Mouse (Mus musculus) midbrain, embryonic 15.5 days (tissue): Measurements from ENCODE around the gene Efhd2. TPM values are rescaled to one million over a fixed set of nuclear protein-coding genes. Genes with fewer than 3 reads are reported as not detected.

Experiments
- ATAC-seq: fragments of 200-750 bp; cut with Nextera tagmentation; replicated peaks from 2 replicates; pipeline ENCODE4 v1.8.0; 2017; ENCODE audit warnings: moderate TSS enrichment
- H3K27ac ChIP-seq: fragments of 300-500 bp; sonication (generic); 2 replicates; pipeline ENCODE4 v1.5.1; 2015; ENCODE audit warnings: mild to moderate bottlenecking, inconsistent platforms
- H3K27me3 ChIP-seq: fragments of 300-500 bp; sonication (generic); replicated peaks from 2 replicates; pipeline ENCODE4 v1.6.1; 2015; ENCODE audit warnings: inconsistent platforms
- H3K36me3 ChIP-seq: fragments of 300-500 bp; sonication (generic); replicated peaks from 2 replicates; pipeline ENCODE4 v1.6.1; 2015; ENCODE audit warnings: inconsistent platforms
- H3K4me1 ChIP-seq: fragments of 300-500 bp; sonication (generic); 2 replicates; pipeline ENCODE4 v1.6.1; 2015; ENCODE audit warnings: inconsistent platforms
- H3K4me2 ChIP-seq: fragments of 300-500 bp; sonication (generic); 2 replicates; pipeline ENCODE4 v1.6.1; 2015; ENCODE audit warnings: inconsistent platforms, mild to moderate bottlenecking, moderate library complexity
- H3K4me3 ChIP-seq: fragments of 300-500 bp; sonication (generic); 2 replicates; pipeline ENCODE4 v1.5.1; 2015; ENCODE audit warnings: mild to moderate bottlenecking, inconsistent platforms
- H3K9ac ChIP-seq: fragments of 300-500 bp; sonication (generic); 2 replicates; pipeline ENCODE4 v1.6.1; 2015; ENCODE audit warnings: mild to moderate bottlenecking, inconsistent platforms
- H3K9me3 ChIP-seq: fragments of 300-500 bp; sonication (generic); 2 replicates; pipeline ENCODE4 v1.6.1; 2016; ENCODE audit warnings: inconsistent platforms
- WGBS: fragments of 180-500 bp; shearing (Covaris S2); methylation state at CpG from one replicate; pipeline ENCODE4 v1.1.7; 2015; ENCODE audit warnings: mixed read lengths; 5-methylcytosine and 5-hydroxymethylcytosine counted together
- polyA plus RNA-seq: library from polyadenylated mRNA; unstranded; fragments of >200 nt; fragmentation: Nextera tagmentation; extraction: Ambion mirVana; gene quantifications from 2 replicates; pipeline ENCODE4 v1.2.1, GENCODE M21; 2015

Gene Efhd2
- polyA plus RNA-seq, 1 experiment from 2014 or later, result 71.5 TPM

- Histone ChIP-seq H3K9ac (peak overlapping the region; percentile 86), H3K27me3 (no peaks in the 10 kb centered on the region), H3K9me3 (no peaks in the 10 kb centered on the region), H3K4me1 (peaks cover 44% of the 10 kb centered on the region), H3K4me3 (peak overlapping the region; percentile 80), H3K27ac (peak overlapping the region; percentile 84), H3K4me2 (peak overlapping the region; percentile 74), H3K36me3 (no peaks in the 10 kb centered on the region)
- peak; percentile 10 for ATAC-seq
- 10% methylated on average over 8 of the region's 8 CpGs for WGBS
These were observed 875 bp upstream of the Efhd2 start for GRCm38 (mm10) chr4:141875481-141876108.

GRCm38 (mm10) chr4:141874111-141874600 is 564 bp downstream of the Efhd2 start:
- peak overlapping the region; percentile 74 for H3K4me2 ChIP-seq
- H3K9me3 ChIP-seq, result no peaks in the 10 kb centered on the region
- H3K27ac ChIP-seq, result peak overlapping the region; percentile 84
- no peaks in the 10 kb centered on the region for H3K36me3 ChIP-seq
- ATAC-seq, result peak; percentile 24
- peaks cover 54% of the 10 kb centered on the region for H3K4me1 ChIP-seq
- peak overlapping the region; percentile 80 for H3K4me3 ChIP-seq
- under 1% methylated on average over 19 of the region's 19 CpGs for WGBS
- H3K9ac ChIP-seq, result peak overlapping the region; percentile 86
- no peaks in the 10 kb centered on the region for H3K27me3 ChIP-seq

DNA sequence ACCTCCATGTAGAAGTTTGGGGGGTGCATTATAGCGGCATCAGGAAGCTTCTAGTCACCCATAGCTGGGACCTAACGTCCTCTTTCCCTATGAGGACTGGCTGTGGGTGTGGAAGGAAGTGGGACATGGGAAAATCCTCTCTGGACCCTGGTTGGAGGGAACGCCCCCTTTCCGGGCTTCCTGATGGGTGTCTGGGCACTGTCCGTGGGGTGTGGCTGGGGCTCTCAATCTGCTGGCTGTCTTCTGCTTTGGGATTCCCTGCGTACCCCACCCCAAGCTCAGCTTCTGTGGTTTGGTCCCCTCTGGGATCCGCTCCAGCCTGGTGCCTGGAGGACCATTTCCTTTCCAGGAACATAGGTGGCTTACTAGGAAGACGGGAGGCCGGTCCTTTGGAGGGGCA is 1.7 kb downstream of the Efhd2 start:
- Histone ChIP-seq H3K27ac (no peak overlapping the region), H3K36me3 (no peaks in the 10 kb centered on the region), H3K4me3 (peak overlapping the region; percentile 80), H3K4me2 (peak overlapping the region; percentile 74), H3K27me3 (no peaks in the 10 kb centered on the region), H3K4me1 (peaks cover 59% of the 10 kb centered on the region), H3K9me3 (no peaks in the 10 kb centered on the region), H3K9ac (peak overlapping the region; percentile 86; the same call in 1 of the 2 replicates)
- ATAC-seq, result no peak
- 76% methylated on average over 9 of the region's 9 CpGs for WGBS

DNA sequence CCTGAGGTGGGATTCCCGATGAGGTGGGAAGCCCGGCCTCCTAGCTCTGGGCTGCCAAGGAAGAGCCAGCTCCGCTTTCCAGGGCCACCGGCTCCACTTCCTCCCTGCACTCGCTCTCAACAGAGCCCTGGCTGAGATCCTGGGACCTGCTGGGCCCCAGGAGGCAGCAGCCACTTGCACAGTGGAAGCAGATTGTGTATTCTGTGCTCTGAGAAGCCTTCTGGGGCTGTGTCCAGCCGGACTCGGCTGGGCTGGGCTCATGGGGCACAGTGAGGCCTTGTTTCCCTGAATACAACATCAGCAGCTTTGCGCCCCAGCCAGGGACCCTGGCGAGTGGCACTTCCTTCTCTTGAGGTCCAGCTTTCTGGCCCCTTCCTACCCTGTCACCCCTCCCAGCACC is 2.8 kb downstream of the Efhd2 start:
- no peaks in the 10 kb centered on the region for H3K9me3 ChIP-seq
- ATAC-seq, result no peak
- no peaks in the 10 kb centered on the region for H3K36me3 ChIP-seq
- peak overlapping the region; percentile 80 for H3K4me3 ChIP-seq
- 44% methylated on average over 9 of the region's 9 CpGs for WGBS
- H3K4me1 ChIP-seq, result peaks cover 69% of the 10 kb centered on the region
- no peaks in the 10 kb centered on the region for H3K27me3 ChIP-seq
- H3K4me2 ChIP-seq, result peak overlapping the region; percentile 74
- H3K27ac ChIP-seq, result peak overlapping the region; percentile 61
- H3K9ac ChIP-seq, result peak overlapping the region; percentile 9; the same call in 1 of the 2 replicates

DNA sequence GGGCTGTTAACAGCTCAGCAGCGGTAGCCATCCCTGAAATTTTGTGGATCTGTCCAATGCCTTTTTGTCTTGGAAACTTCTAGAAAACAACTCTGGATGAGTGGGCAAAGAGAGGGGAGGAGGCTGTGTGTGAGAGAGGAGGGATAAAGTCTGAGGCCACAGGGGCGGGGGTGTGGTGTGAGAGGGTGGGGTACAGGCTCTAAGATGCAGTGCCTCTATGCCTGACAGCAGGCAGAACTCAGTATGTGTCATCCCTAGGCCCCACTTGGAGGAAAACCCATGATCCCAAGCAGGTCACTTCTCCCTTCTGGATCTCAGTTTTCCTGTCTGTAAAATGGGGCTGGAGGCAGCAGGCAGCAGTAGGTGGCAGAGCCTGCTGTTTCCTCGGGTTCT is 3.4 kb downstream of the Efhd2 start:
- H3K9me3 ChIP-seq, result no peaks in the 10 kb centered on the region
- 0 out of 2 replicates have a peak overlapping the region, but pooled peaks have one; percentile 13 for H3K27ac ChIP-seq
- H3K36me3 ChIP-seq, result no peaks in the 10 kb centered on the region
- peaks cover 75% of the 10 kb centered on the region for H3K4me1 ChIP-seq
- 90% methylated on average over 3 of the region's 3 CpGs for WGBS
- H3K4me3 ChIP-seq, result no peak overlapping the region
- no peak for ATAC-seq
- no peaks in the 10 kb centered on the region for H3K27me3 ChIP-seq
- H3K4me2 ChIP-seq, result peak overlapping the region; percentile 74
- H3K9ac ChIP-seq, result no peak overlapping the region

DNA sequence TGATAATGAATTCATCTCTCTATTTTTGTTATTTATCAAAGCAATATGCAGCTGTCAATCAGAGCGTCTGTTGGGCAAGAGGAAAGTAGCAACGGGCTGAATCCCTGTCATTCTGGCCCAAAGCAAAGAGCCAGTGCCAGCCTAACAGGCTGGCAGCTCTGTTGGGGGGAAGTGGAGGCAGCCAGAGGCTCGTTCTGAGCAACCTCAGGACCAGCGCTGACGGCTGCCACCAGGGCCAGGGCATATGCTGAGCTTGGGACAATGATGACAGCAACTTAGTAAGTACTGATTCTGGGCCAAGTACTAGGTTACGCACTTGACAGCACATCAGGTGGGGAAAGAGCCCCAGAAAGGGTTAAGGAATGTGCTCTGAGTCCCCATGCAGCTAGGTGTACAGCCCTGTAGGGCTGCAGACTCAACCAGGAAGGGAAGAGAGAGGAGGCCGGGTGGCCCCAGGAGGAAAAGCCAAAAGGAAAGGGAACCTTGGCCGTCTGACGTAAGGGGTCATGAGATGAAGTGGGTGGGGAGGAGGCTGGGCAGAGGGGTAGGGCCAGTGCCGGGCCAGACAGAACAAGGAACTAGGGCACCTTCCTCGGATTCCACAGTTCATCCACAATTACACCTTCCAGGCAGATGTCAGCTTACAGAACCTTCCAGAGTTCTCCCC is 3.9 kb downstream of the Efhd2 start:
- no peaks in the 10 kb centered on the region for H3K27me3 ChIP-seq
- H3K36me3 ChIP-seq, result no peaks in the 10 kb centered on the region
- H3K9ac ChIP-seq, result no peak overlapping the region
- no peak overlapping the region for H3K4me3 ChIP-seq
- ATAC-seq, result no peak
- no peak overlapping the region for H3K4me2 ChIP-seq
- 63% methylated on average over 11 of the region's 11 CpGs for WGBS
- H3K27ac ChIP-seq, result 0 out of 2 replicates have a peak overlapping the region, but pooled peaks have one; percentile 13
- peaks cover 76% of the 10 kb centered on the region for H3K4me1 ChIP-seq
- H3K9me3 ChIP-seq, result no peaks in the 10 kb centered on the region

GRCm38 (mm10) chr4:141869436-141870215 is 5.1 kb downstream of the Efhd2 start:
- H3K9ac ChIP-seq, result no peak overlapping the region
- H3K9me3 ChIP-seq, result no peaks in the 10 kb centered on the region
- no peaks in the 10 kb centered on the region for H3K27me3 ChIP-seq
- no peak overlapping the region; the same call in 1 of the 2 replicates for H3K27ac ChIP-seq
- H3K36me3 ChIP-seq, result no peaks in the 10 kb centered on the region
- no peak for ATAC-seq
- H3K4me1 ChIP-seq, result peaks cover 68% of the 10 kb centered on the region
- H3K4me2 ChIP-seq, result no peak overlapping the region
- WGBS, result 78% methylated on average over 5 of the region's 5 CpGs
- H3K4me3 ChIP-seq, result no peak overlapping the region

GRCm38 (mm10) chr4:141868051-141868450 is 6.7 kb downstream of the Efhd2 start:
- no peak overlapping the region for H3K9ac ChIP-seq
- WGBS, result 71% methylated on average over 10 of the region's 10 CpGs
- no peaks in the 10 kb centered on the region for H3K36me3 ChIP-seq
- H3K27me3 ChIP-seq, result no peaks in the 10 kb centered on the region
- no peak overlapping the region for H3K4me2 ChIP-seq
- H3K4me3 ChIP-seq, result no peak overlapping the region
- no peaks in the 10 kb centered on the region for H3K9me3 ChIP-seq
- H3K27ac ChIP-seq, result peak overlapping the region; percentile 62
- ATAC-seq, result no peak
- peaks cover 57% of the 10 kb centered on the region for H3K4me1 ChIP-seq

DNA sequence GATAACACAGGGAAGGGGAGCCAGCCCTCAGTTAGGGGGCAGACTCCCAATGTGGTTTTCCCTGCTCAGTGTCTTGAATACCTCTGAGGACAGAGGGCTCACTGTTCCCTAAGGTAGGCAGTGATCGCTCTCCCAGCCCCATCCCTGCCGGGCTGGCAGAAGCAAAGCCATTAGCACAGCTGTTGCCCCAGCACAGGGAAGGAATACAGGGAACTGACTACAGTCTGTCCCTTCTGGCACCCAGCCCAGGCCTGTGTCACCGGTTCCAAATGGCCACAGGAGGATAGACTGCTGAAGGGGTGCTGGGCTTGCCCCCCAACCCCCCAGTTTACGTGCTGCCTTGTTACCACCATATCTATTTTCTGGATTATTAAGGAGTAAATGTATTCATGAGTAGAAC is 7.2 kb downstream of the Efhd2 start:
- WGBS, result 22% methylated on average over 4 of the region's 4 CpGs
- ATAC-seq, result peak; percentile 53
- Histone ChIP-seq H3K27ac (peak overlapping the region; percentile 62), H3K4me2 (no peak overlapping the region), H3K9ac (0 out of 2 replicates have a peak overlapping the region, but pooled peaks have one; percentile 5), H3K36me3 (no peaks in the 10 kb centered on the region), H3K4me1 (peaks cover 51% of the 10 kb centered on the region), H3K9me3 (no peaks in the 10 kb centered on the region), H3K27me3 (no peaks in the 10 kb centered on the region), H3K4me3 (no peak overlapping the region)

GRCm38 (mm10) chr4:141866933-141867490 is 7.7 kb downstream of the Efhd2 start:
- Histone ChIP-seq H3K9me3 (no peaks in the 10 kb centered on the region), H3K4me3 (no peak overlapping the region), H3K4me1 (peaks cover 46% of the 10 kb centered on the region), H3K36me3 (no peaks in the 10 kb centered on the region), H3K9ac (0 out of 2 replicates have a peak overlapping the region, but pooled peaks have one; percentile 5), H3K4me2 (no peak overlapping the region), H3K27me3 (no peaks in the 10 kb centered on the region), H3K27ac (peak overlapping the region; percentile 62)
- 18% methylated on average over 9 of the region's 10 CpGs for WGBS
- ATAC-seq, result no peak

DNA sequence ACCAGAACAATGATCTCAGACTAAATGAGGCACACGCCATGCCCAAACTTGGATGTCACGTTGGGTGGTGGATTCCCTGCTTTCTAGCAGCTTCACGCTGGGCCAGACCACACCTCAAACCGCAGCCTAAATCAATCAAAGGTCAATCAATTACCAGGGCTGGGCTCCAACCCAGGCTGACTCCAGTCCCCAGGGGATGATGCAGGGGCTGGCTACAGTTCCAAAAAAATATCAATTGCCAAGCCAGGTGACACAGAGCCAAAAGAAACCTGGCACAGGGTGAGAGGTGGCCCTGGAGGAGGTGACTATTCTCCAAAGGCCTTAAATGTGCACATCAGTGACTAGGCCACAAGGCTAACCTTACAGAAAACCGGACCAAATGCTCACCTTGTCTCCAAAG is 9.1 kb downstream of the Efhd2 start:
- Histone ChIP-seq H3K4me1 (peaks cover 32% of the 10 kb centered on the region), H3K27ac (no peak overlapping the region), H3K4me3 (no peak overlapping the region), H3K4me2 (no peak overlapping the region), H3K27me3 (no peaks in the 10 kb centered on the region), H3K9ac (no peak overlapping the region), H3K36me3 (0 out of 2 replicates have a peak, but pooled peaks cover 9% of the 10 kb centered on the region), H3K9me3 (no peaks in the 10 kb centered on the region)
- 90% methylated on average over 5 of the region's 5 CpGs for WGBS
- no peak for ATAC-seq

- Histone ChIP-seq H3K36me3 (0 out of 2 replicates have a peak, but pooled peaks cover 15% of the 10 kb centered on the region), H3K27me3 (no peaks in the 10 kb centered on the region), H3K9ac (no peak overlapping the region), H3K4me2 (no peak overlapping the region), H3K27ac (no peak overlapping the region), H3K4me1 (peaks cover 26% of the 10 kb centered on the region), H3K4me3 (no peak overlapping the region), H3K9me3 (no peaks in the 10 kb centered on the region)
- ATAC-seq, result no peak
- WGBS, result 97% methylated on average over 5 of the region's 5 CpGs
These were observed 9.7 kb downstream of the Efhd2 start for GRCm38 (mm10) chr4:141865006-141865405.
